Mouse (Mus musculus): ENCODE measurements around the gene Ube2o.

The Ube2o gene

GRCm38 (mm10) chr11:116488207-116488606 is 93.0 kb downstream of the Ube2o start:
- DNase-seq (ENCODE audit: low spot score in 2 of 2), result no peak

Data from heart, adult 9 months (tissue).